Mouse (Mus musculus) neural tube, embryonic 11.5 days (tissue): ENCODE measurements around the gene Gm8094. TPM values are rescaled to one million over a fixed set of nuclear protein-coding genes. Genes with fewer than 3 reads are reported as not detected.
"Not testable (repeated sequence)": the region's sequence is repeated elsewhere in the genome, so short reads cannot be mapped to it uniquely, and the experiment has no call there.

Experiments
- ATAC-seq: fragments of 200-750 bp; cut with Nextera tagmentation; 2 replicates; pipeline ENCODE4 v1.8.0; 2017; ENCODE audit warnings: moderate number of reproducible peaks, mild to moderate bottlenecking, moderate TSS enrichment, moderate library complexity; ENCODE audit not compliant: insufficient read depth, low FRiP score, low TSS enrichment
- DNase-seq: peaks from one replicate; pipeline ENCODE4 v3.0.0-alpha.2; 2015; ENCODE audit warnings: low spot score
- H3K27ac ChIP-seq: fragments of 300-500 bp; sonication (generic); 2 replicates; pipeline ENCODE4 v1.5.1; 2014; ENCODE audit warnings: low read depth, mild to moderate bottlenecking, low read length
- H3K27me3 ChIP-seq: fragments of 300-500 bp; sonication (generic); 2 replicates; pipeline ENCODE4 v1.6.1; 2014; ENCODE audit warnings: mild to moderate bottlenecking, low read length, mixed read lengths; ENCODE audit not compliant: control insufficient read depth, insufficient read depth
- H3K36me3 ChIP-seq: fragments of 300-500 bp; sonication (generic); 2 replicates; pipeline ENCODE4 v1.6.1; 2014; ENCODE audit warnings: mild to moderate bottlenecking, low read length, moderate library complexity, mixed read lengths; ENCODE audit not compliant: control insufficient read depth, insufficient read depth
- H3K4me1 ChIP-seq: fragments of 300-500 bp; sonication (generic); 2 replicates; pipeline ENCODE4 v1.6.1; 2014; ENCODE audit warnings: low read length, mixed read lengths; ENCODE audit not compliant: control insufficient read depth, insufficient read depth
- H3K4me2 ChIP-seq: fragments of 300-500 bp; sonication (generic); 2 replicates; pipeline ENCODE4 v1.6.1; 2014; ENCODE audit warnings: low read depth, mild to moderate bottlenecking, moderate library complexity
- H3K4me3 ChIP-seq: fragments of 300-500 bp; sonication (generic); 2 replicates; pipeline ENCODE4 v1.5.1; 2014; ENCODE audit warnings: low read depth, low read length
- H3K9ac ChIP-seq: fragments of 300-500 bp; sonication (generic); 2 replicates; pipeline ENCODE4 v1.6.1; 2014; ENCODE audit warnings: mild to moderate bottlenecking, low read length
- H3K9me3 ChIP-seq: fragments of 300-500 bp; sonication (generic); 2 replicates; pipeline ENCODE4 v1.6.1; 2016; ENCODE audit warnings: low read length; ENCODE audit not compliant: control insufficient read depth
- WGBS: fragments of 180-500 bp; shearing (Covaris S2); extraction: QIAGEN DNeasy Blood & Tissue Kit; methylation state at CpG from one replicate; pipeline ENCODE4 v1.1.7; 2014; 5-methylcytosine and 5-hydroxymethylcytosine counted together
- polyA plus RNA-seq: library from polyadenylated mRNA; unstranded; fragments of >200 nt; fragmentation: Nextera tagmentation; extraction: Ambion mirVana; gene quantifications from 2 replicates; pipeline ENCODE4 v1.2.1, GENCODE M21; 2014

The Gm8094 gene
- polyA plus RNA-seq: not detected in 2 replicates

- H3K36me3 ChIP-seq, H3K9me3 ChIP-seq, DNase-seq, H3K4me2 ChIP-seq, ATAC-seq, H3K27me3 ChIP-seq, H3K27ac ChIP-seq, H3K4me1 ChIP-seq, H3K4me3 ChIP-seq, H3K9ac ChIP-seq: not testable (repeated sequence)
- 92% methylated on average over 2 of the region's 2 CpGs for WGBS
Measured at GRCm38 (mm10) chr14:43076543-43076942, at the start of gene Gm8094. Gm8094 (minus strand) TSS chr14:43076643.

DNA sequence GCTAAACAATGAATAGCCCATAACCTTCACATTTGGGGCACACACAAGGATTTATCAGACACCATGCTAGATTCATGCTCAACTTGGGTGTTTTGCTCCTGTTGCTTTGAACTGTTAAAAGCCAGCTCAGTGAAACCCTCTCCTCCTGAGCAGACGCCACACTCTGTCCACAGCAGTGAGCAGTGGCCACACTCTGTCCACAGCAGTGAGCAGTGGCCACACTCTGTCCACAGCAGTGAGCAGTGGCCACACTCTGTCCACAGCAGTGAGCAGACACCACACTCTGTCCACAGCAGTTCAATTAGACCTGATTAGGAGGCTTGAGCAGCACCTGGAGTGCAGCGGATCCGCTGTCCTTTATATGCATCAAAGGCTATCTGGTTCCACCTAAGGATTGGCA, 43.2 kb upstream of the Gm8094 start:
- not testable (repeated sequence) for H3K27me3 ChIP-seq, H3K4me2 ChIP-seq, H3K36me3 ChIP-seq, H3K4me3 ChIP-seq, ATAC-seq, DNase-seq, H3K27ac ChIP-seq, H3K9me3 ChIP-seq, H3K9ac ChIP-seq, H3K4me1 ChIP-seq
- WGBS: 96% methylated on average over 1 of the region's 3 CpGs

- H3K9me3 ChIP-seq, H3K4me1 ChIP-seq, H3K27ac ChIP-seq, H3K9ac ChIP-seq, H3K4me2 ChIP-seq, ATAC-seq, DNase-seq, H3K4me3 ChIP-seq, H3K27me3 ChIP-seq, H3K36me3 ChIP-seq: not testable (repeated sequence)
- WGBS: 88% methylated on average over 3 of the region's 3 CpGs
Measured at GRCm38 (mm10) chr14:43100301-43100700, 23.9 kb upstream of the Gm8094 start, which contains the start of gene Gm8104. Gm8104 (plus strand) TSS chr14:43100601.

GRCm38 (mm10) chr14:43089103-43089919, 12.9 kb upstream of the Gm8094 start:
- H3K27ac ChIP-seq, H3K36me3 ChIP-seq, H3K9ac ChIP-seq, H3K4me3 ChIP-seq, H3K9me3 ChIP-seq, H3K4me1 ChIP-seq, ATAC-seq, H3K27me3 ChIP-seq, DNase-seq, H3K4me2 ChIP-seq: not testable (repeated sequence)
- 47% methylated on average over 1 of the region's 14 CpGs for WGBS

GRCm38 (mm10) chr14:43084936-43085730, 8.7 kb upstream of the Gm8094 start:
- DNase-seq, H3K4me1 ChIP-seq, H3K4me3 ChIP-seq, H3K27ac ChIP-seq, ATAC-seq, H3K9ac ChIP-seq, H3K27me3 ChIP-seq, H3K9me3 ChIP-seq, H3K4me2 ChIP-seq, H3K36me3 ChIP-seq: not testable (repeated sequence)
- 89% methylated on average over 1 of the region's 1 CpGs for WGBS

DNA sequence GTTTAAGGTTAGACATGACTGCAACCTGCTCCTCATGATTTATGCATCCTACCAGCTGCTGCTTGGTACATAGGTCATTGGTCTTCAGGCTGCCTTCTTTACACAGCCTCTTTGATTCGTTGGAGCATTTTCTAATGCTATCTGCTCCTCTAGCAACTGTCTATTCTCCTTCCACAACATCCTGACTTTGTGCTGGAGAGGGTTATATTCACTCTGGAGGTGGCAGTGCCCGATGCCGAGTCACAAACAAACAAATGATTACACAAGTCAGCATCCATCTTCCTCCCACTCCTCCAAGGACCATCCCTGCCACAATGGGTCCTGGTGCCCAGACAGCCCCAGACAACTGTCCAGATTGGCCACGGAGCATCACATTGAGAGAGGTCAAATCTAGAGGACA, 16.3 kb downstream of the Gm8094 start:
- H3K9me3 ChIP-seq, H3K4me2 ChIP-seq, H3K27me3 ChIP-seq, H3K27ac ChIP-seq, ATAC-seq, DNase-seq, H3K4me3 ChIP-seq, H3K9ac ChIP-seq, H3K4me1 ChIP-seq, H3K36me3 ChIP-seq: not testable (repeated sequence)
- WGBS: 73% methylated on average over 4 of the region's 4 CpGs

GRCm38 (mm10) chr14:43058063-43058462, 18.4 kb downstream of the Gm8094 start:
- not testable (repeated sequence) for ATAC-seq, H3K9me3 ChIP-seq, H3K4me2 ChIP-seq, H3K4me1 ChIP-seq, H3K27me3 ChIP-seq, H3K9ac ChIP-seq, H3K36me3 ChIP-seq, DNase-seq, H3K27ac ChIP-seq, H3K4me3 ChIP-seq
- WGBS: 77% methylated on average over 3 of the region's 3 CpGs
